Mouse (Mus musculus): ENCODE measurements around the gene Vmn1r222.
"Not testable (repeated sequence)": the region's sequence is repeated elsewhere in the genome, so short reads cannot be mapped to it uniquely, and the experiment has no call there.

Vmn1r222 gene

GRCm38 (mm10) chr13:23235847-23236246, at the start of gene Vmn1r222:
Gene Vmn1r222, minus strand, starts transcription at chr13:23235947.
- DNase-seq (ENCODE audit: inconsistent ontology term): not testable (repeated sequence)

- peak; percentile 72 for DNase-seq (ENCODE audit: inconsistent ontology term)
These were observed 49.6 kb upstream of the Vmn1r222 start for GRCm38 (mm10) chr13:23285191-23285920.

- no peak for DNase-seq (ENCODE audit: inconsistent ontology term)
These were observed 44.2 kb upstream of the Vmn1r222 start for GRCm38 (mm10) chr13:23279992-23280391.

- no peak for DNase-seq (ENCODE audit: inconsistent ontology term)
These were observed 43.8 kb upstream of the Vmn1r222 start for GRCm38 (mm10) chr13:23279576-23279975.

GRCm38 (mm10) chr13:23270321-23271101, 34.8 kb upstream of the Vmn1r222 start:
- peak; percentile 22 for DNase-seq (ENCODE audit: inconsistent ontology term)

GRCm38 (mm10) chr13:23269681-23270080, 33.9 kb upstream of the Vmn1r222 start:
- no peak for DNase-seq (ENCODE audit: inconsistent ontology term)

- DNase-seq (ENCODE audit: inconsistent ontology term): not testable (repeated sequence)
These were observed 33.4 kb upstream of the Vmn1r222 start for GRCm38 (mm10) chr13:23269127-23269526.

- not testable (repeated sequence) for DNase-seq (ENCODE audit: inconsistent ontology term)
These were observed 32.9 kb upstream of the Vmn1r222 start for GRCm38 (mm10) chr13:23268606-23269005.

GRCm38 (mm10) chr13:23258546-23259048, 22.9 kb upstream of the Vmn1r222 start:
- DNase-seq (ENCODE audit: inconsistent ontology term): no peak

GRCm38 (mm10) chr13:23246834-23247233, 11.1 kb upstream of the Vmn1r222 start, which contains the start of gene Vmn1r223:
Gene Vmn1r223, plus strand, starts transcription at chr13:23247134.
- not testable (repeated sequence) for DNase-seq (ENCODE audit: inconsistent ontology term)

- DNase-seq (ENCODE audit: inconsistent ontology term): not testable (repeated sequence)
These were observed 21.9 kb downstream of the Vmn1r222 start, which contains the start of gene Vmn1r221 for GRCm38 (mm10) chr13:23213827-23214226. Gene Vmn1r221, plus strand, starts transcription at chr13:23214127.

GRCm38 (mm10) chr13:23203885-23204284, 31.9 kb downstream of the Vmn1r222 start:
- DNase-seq (ENCODE audit: inconsistent ontology term): not testable (repeated sequence)

GRCm38 (mm10) chr13:23187875-23188274, 47.9 kb downstream of the Vmn1r222 start, which contains the start of gene Vmn1r220:
Gene Vmn1r220, minus strand, starts transcription at chr13:23187975.
- DNase-seq (ENCODE audit: inconsistent ontology term): no peak

Measured in Muller cell, postnatal 12 days (primary cell).